Mouse (Mus musculus) thymus, adult 2 months (tissue): ENCODE results near the gene Vamp1.

Experiments used
- CTCF ChIP-seq: fragments of 200-500 bp; IDR thresholded peaks from 2 replicates; pipeline ENCODE4 v1.5.1; 2012; ENCODE audit warnings: mild to moderate bottlenecking, control low read depth, low read length, moderate library complexity, borderline replicate concordance; ENCODE audit not compliant: control insufficient read depth, poor library complexity, insufficient read depth; ENCODE audit errors: extremely low read depth
- POLR2A ChIP-seq: fragments of 200-500 bp; IDR thresholded peaks from 2 replicates; pipeline ENCODE4 v1.6.1; 2012; ENCODE audit warnings: mild to moderate bottlenecking, low read length, control low read depth, moderate library complexity; ENCODE audit not compliant: control insufficient read depth, poor library complexity, insufficient read depth; ENCODE audit errors: extremely low read depth

GRCm38 (mm10) chr6:125216898-125217297, 1.5 kb downstream of the Vamp1 start:
- no peak for TF ChIP-seq CTCF
- TF ChIP-seq POLR2A = no peak
